ENCODE assay signal across 23 mouse cellular contexts in genomic region chr4:60265977-60266770, GRCm38 (mm10). TPM values are rescaled to one million over a fixed set of nuclear protein-coding genes. Genes with fewer than 3 reads are reported as not detected.
"Had no signal": no experiment of that assay in that cellular context is flagged by ENCODE, and none has a peak within 500 bp of the region (broad histone marks: within the 10 kb centered on the region; RNA-seq: fewer than 3 reads in every experiment).

No protein-coding gene starts in this region.

RNA-seq across cellular contexts. Expression of gene Mup8, which starts 43.8 kb away (rescaled TPM):
- polyA plus RNA-seq: heart, adult 2 months; heart, embryonic 10.5 days; heart, embryonic 11.5 days; heart, embryonic 12.5 days; heart, embryonic 13.5 days; heart, embryonic 14.5 days; heart, embryonic 15.5 days; heart, embryonic 16.5 days; heart, postnatal 0 days; hindbrain, embryonic 10.5 days; hindbrain, embryonic 11.5 days; hindbrain, embryonic 13.5 days; hindbrain, embryonic 14.5 days; hindbrain, embryonic 15.5 days; hindbrain, embryonic 16.5 days; hindbrain, postnatal 0 days; inflammation-experienced regulatory T-cells, adult 6 months; intestine, embryonic 14.5 days; intestine, embryonic 15.5 days; intestine, embryonic 16.5 days; intestine, postnatal 0 days; kidney, adult 2 months; large intestine, adult 2 months had no signal
